Mouse (Mus musculus) heart, postnatal 0 days (tissue): ENCODE results near the gene Gm49510.

Experiments used
- CTCF ChIP-seq: IDR thresholded peaks from 2 replicates; pipeline ENCODE4 v1.5.1; 2016; ENCODE audit warnings: antibody characterized with exemption, control low read depth, low read depth
- EP300 ChIP-seq: IDR thresholded peaks from 2 replicates; pipeline ENCODE4 v1.6.1; 2016; ENCODE audit warnings: antibody characterized with exemption, low read depth

GRCm38 (mm10) chr15:78897488-78897887, 2.0 kb upstream of the Gm49510 start:
- no peak for TF ChIP-seq CTCF
- no peak for TF ChIP-seq EP300
